Mouse (Mus musculus) ovary, adult 10 weeks (tissue): Measurements from ENCODE around the gene Olfr585. TPM values are rescaled to one million over a fixed set of nuclear protein-coding genes. Genes with fewer than 3 reads are reported as not detected.

Source experiments
- polyA plus RNA-seq: library from polyadenylated mRNA; stranded (reverse); fragments of 350-450 nt; fragmentation: Illumina TruSeq; extraction: RNeasy Lipid Tissue Mini Kit (QIAGEN cat#74804); gene quantifications from one replicate; pipeline ENCODE4 v1.2.3, GENCODE M21; 2014

The Olfr585 gene
- polyA plus RNA-seq = not detected

GRCm38 (mm10) chr7:103097420-103097819 lies at the start of gene Olfr585:
Gene Olfr585 (plus strand): TSS chr7:103097720.

GRCm38 (mm10) chr7:103051000-103051399 lies 46.5 kb upstream of the Olfr585 start, which contains the start of gene Olfr583:
Gene Olfr583 (plus strand): TSS chr7:103051300.

GRCm38 (mm10) chr7:103081585-103081984 lies 15.9 kb upstream of the Olfr585 start, which contains the start of gene Olfr584:
Gene Olfr584 (plus strand): TSS chr7:103081885.

GRCm38 (mm10) chr7:103125538-103125937 lies 28.0 kb downstream of the Olfr585 start, which contains the start of gene Olfr586:
Gene Olfr586 (minus strand): TSS chr7:103125638.

GRCm38 (mm10) chr7:103140579-103140978 lies 43.1 kb downstream of the Olfr585 start, which contains the start of gene Olfr588-ps1:
Gene Olfr588-ps1 (plus strand): TSS chr7:103140879.

Other genes with a start within 250 kb of the Olfr585 start
- not detected for gene Olfr566, start 239.0 kb upstream of the Olfr585 start, polyA plus RNA-seq
- gene Olfr568, start 220.6 kb upstream of the Olfr585 start, polyA plus RNA-seq = not detected
- gene Olfr569, start 206.8 kb upstream of the Olfr585 start, polyA plus RNA-seq = not detected
- not detected for gene Olfr570, start 203.1 kb upstream of the Olfr585 start, polyA plus RNA-seq
- gene Olfr571, start 180.2 kb upstream of the Olfr585 start, polyA plus RNA-seq = not detected
- not detected for gene Olfr572, start 173.3 kb upstream of the Olfr585 start, polyA plus RNA-seq
- gene Olfr573-ps1, start 155.1 kb upstream of the Olfr585 start, polyA plus RNA-seq = not detected
- not detected for gene Olfr574, start 149.3 kb upstream of the Olfr585 start, polyA plus RNA-seq
- gene Olfr575, start 138.9 kb upstream of the Olfr585 start, polyA plus RNA-seq = not detected
- not detected for gene Olfr576, start 135.1 kb upstream of the Olfr585 start, polyA plus RNA-seq
- gene Olfr577, start 121.8 kb upstream of the Olfr585 start, polyA plus RNA-seq = not detected
- gene Olfr578, start 108.4 kb upstream of the Olfr585 start, polyA plus RNA-seq = not detected
- not detected for gene Olfr582, start 59.7 kb upstream of the Olfr585 start, polyA plus RNA-seq
- gene Olfr583, start 46.4 kb upstream of the Olfr585 start, polyA plus RNA-seq = not detected
- not detected for gene Olfr584, start 15.8 kb upstream of the Olfr585 start, polyA plus RNA-seq
- gene Olfr586, start 27.9 kb downstream of the Olfr585 start, polyA plus RNA-seq = not detected
- gene Olfr588-ps1, start 43.2 kb downstream of the Olfr585 start, polyA plus RNA-seq = not detected
- not detected for gene Olfr589, start 58.6 kb downstream of the Olfr585 start, polyA plus RNA-seq
- not detected for gene Olfr591, start 80.6 kb downstream of the Olfr585 start, polyA plus RNA-seq
- gene Olfr592, start 87.1 kb downstream of the Olfr585 start, polyA plus RNA-seq = not detected
- not detected for gene Olfr593, start 114.1 kb downstream of the Olfr585 start, polyA plus RNA-seq
- not detected for gene Olfr594, start 119.3 kb downstream of the Olfr585 start, polyA plus RNA-seq
- not detected for gene Usp17ld, start 154.8 kb downstream of the Olfr585 start, polyA plus RNA-seq
- not detected for gene Olfr596, start 207.9 kb downstream of the Olfr585 start, polyA plus RNA-seq
- gene Olfr597, start 218.6 kb downstream of the Olfr585 start, polyA plus RNA-seq = not detected
- not detected for gene Olfr598, start 225.8 kb downstream of the Olfr585 start, polyA plus RNA-seq
- not detected for gene Olfr599, start 238.2 kb downstream of the Olfr585 start, polyA plus RNA-seq